Mouse (Mus musculus): Measurements from ENCODE around the gene Krt8. TPM values are rescaled to one million over a fixed set of nuclear protein-coding genes. Genes with fewer than 3 reads are reported as not detected.

Gene Krt8
- polyA plus RNA-seq, 1 experiment from 2014 or later = 35.6 TPM

- Histone ChIP-seq H3K9me3 (no peaks in the 10 kb centered on the region), H3K36me3 (replicated peaks) (no peaks in the 10 kb centered on the region), H3K27me3 (ENCODE audit: poor library complexity, severe bottlenecking) (peaks cover 12% of the 10 kb centered on the region; the same call in 1 of the 2 replicates), H3K27ac (peak overlapping the region; percentile 84), H3K4me1 (peaks cover 17% of the 10 kb centered on the region), H3K4me3 (peak overlapping the region; percentile 45)
- DNase-seq (ENCODE audit: extremely low spot score, low spot score) = no peak
- 82% methylated on average over 13 of the region's 13 CpGs for WGBS
Measured at GRCm38 (mm10) chr15:101983315-101983948, 20.9 kb downstream of the Krt8 start.

GRCm38 (mm10) chr15:101980849-101981248 lies 23.4 kb downstream of the Krt8 start:
- WGBS = 76% methylated on average over 6 of the region's 6 CpGs
- peak overlapping the region; percentile 37; the same call in 1 of the 2 replicates for H3K27ac ChIP-seq

GRCm38 (mm10) chr15:101977043-101977726 lies 27.1 kb downstream of the Krt8 start:
- peaks cover 51% of the 10 kb centered on the region for H3K27me3 ChIP-seq (ENCODE audit: poor library complexity, severe bottlenecking)
- WGBS = 4% methylated on average over 38 of the region's 39 CpGs

More at GRCm38 (mm10) chr15:101980849-101981248, 23.4 kb downstream of the Krt8 start:
- Histone ChIP-seq H3K27me3 (ENCODE audit: poor library complexity, severe bottlenecking) (peaks cover 24% of the 10 kb centered on the region), H3K4me3 (no peak overlapping the region), H3K4me1 (peaks cover 34% of the 10 kb centered on the region), H3K36me3 (replicated peaks) (no peaks in the 10 kb centered on the region), H3K9me3 (no peaks in the 10 kb centered on the region)
- no peak for DNase-seq (ENCODE audit: extremely low spot score, low spot score)

GRCm38 (mm10) chr15:101976641-101977040 lies 27.6 kb downstream of the Krt8 start:
- Histone ChIP-seq H3K27ac (peak overlapping the region; percentile 91), H3K4me3 (peak overlapping the region; percentile 61)
- DNase-seq (ENCODE audit: extremely low spot score, low spot score) = no peak

More at GRCm38 (mm10) chr15:101977043-101977726, 27.1 kb downstream of the Krt8 start:
- Histone ChIP-seq H3K9me3 (no peaks in the 10 kb centered on the region), H3K36me3 (replicated peaks) (no peaks in the 10 kb centered on the region), H3K4me1 (peaks cover 38% of the 10 kb centered on the region), H3K27ac (peak overlapping the region; percentile 91), H3K4me3 (peak overlapping the region; percentile 61)
- peak; percentile 71 for DNase-seq (ENCODE audit: extremely low spot score, low spot score)

GRCm38 (mm10) chr15:101976023-101976422 lies 28.3 kb downstream of the Krt8 start:
- WGBS = 63% methylated on average over 5 of the region's 5 CpGs
- H3K27me3 ChIP-seq (ENCODE audit: poor library complexity, severe bottlenecking) = peaks cover 56% of the 10 kb centered on the region

More at GRCm38 (mm10) chr15:101976641-101977040, 27.6 kb downstream of the Krt8 start:
- 65% methylated on average over 3 of the region's 3 CpGs for WGBS
- H3K36me3 ChIP-seq (replicated peaks) = no peaks in the 10 kb centered on the region
- H3K4me1 ChIP-seq = peaks cover 38% of the 10 kb centered on the region
- peaks cover 56% of the 10 kb centered on the region for H3K27me3 ChIP-seq (ENCODE audit: poor library complexity, severe bottlenecking)
- no peaks in the 10 kb centered on the region for H3K9me3 ChIP-seq

GRCm38 (mm10) chr15:101974083-101974845 lies 30.0 kb downstream of the Krt8 start:
- no peak for DNase-seq (ENCODE audit: extremely low spot score, low spot score)
- no peak overlapping the region for H3K27ac ChIP-seq
- 67% methylated on average over 16 of the region's 16 CpGs for WGBS
- no peaks in the 10 kb centered on the region for H3K36me3 ChIP-seq (replicated peaks)
- peaks cover 56% of the 10 kb centered on the region for H3K27me3 ChIP-seq (ENCODE audit: poor library complexity, severe bottlenecking)
- no peak overlapping the region for H3K4me3 ChIP-seq
- H3K9me3 ChIP-seq = no peaks in the 10 kb centered on the region
- peaks cover 38% of the 10 kb centered on the region for H3K4me1 ChIP-seq

More at GRCm38 (mm10) chr15:101976023-101976422, 28.3 kb downstream of the Krt8 start:
- no peak for DNase-seq (ENCODE audit: extremely low spot score, low spot score)
- Histone ChIP-seq H3K36me3 (replicated peaks) (no peaks in the 10 kb centered on the region), H3K4me3 (no peak overlapping the region), H3K4me1 (peaks cover 38% of the 10 kb centered on the region), H3K9me3 (no peaks in the 10 kb centered on the region), H3K27ac (0 out of 2 replicates have a peak overlapping the region, but pooled peaks have one; percentile 35)

- no peaks in the 10 kb centered on the region for H3K36me3 ChIP-seq (replicated peaks)
- H3K27me3 ChIP-seq (ENCODE audit: poor library complexity, severe bottlenecking) = peaks cover 52% of the 10 kb centered on the region
- peak; percentile 97 for DNase-seq (ENCODE audit: extremely low spot score, low spot score)
- no peaks in the 10 kb centered on the region for H3K9me3 ChIP-seq
- H3K4me1 ChIP-seq = peaks cover 38% of the 10 kb centered on the region
- H3K4me3 ChIP-seq = peak overlapping the region; percentile 24
- H3K27ac ChIP-seq = peak overlapping the region; percentile 35; the same call in 1 of the 2 replicates
- 13% methylated on average over 15 of the region's 15 CpGs for WGBS
Measured at GRCm38 (mm10) chr15:101973414-101974077, 30.7 kb downstream of the Krt8 start.

- Histone ChIP-seq H3K4me1 (peaks cover 16% of the 10 kb centered on the region), H3K4me3 (no peak overlapping the region), H3K27ac (no peak overlapping the region), H3K9me3 (no peaks in the 10 kb centered on the region), H3K36me3 (replicated peaks) (no peaks in the 10 kb centered on the region), H3K27me3 (ENCODE audit: poor library complexity, severe bottlenecking) (peaks cover 28% of the 10 kb centered on the region)
- DNase-seq (ENCODE audit: extremely low spot score, low spot score) = peak; percentile 69
- 11% methylated on average over 3 of the region's 6 CpGs for WGBS
Measured at GRCm38 (mm10) chr15:101970536-101970935, 33.7 kb downstream of the Krt8 start.

- no peak overlapping the region for H3K4me3 ChIP-seq
- H3K4me1 ChIP-seq = no peaks in the 10 kb centered on the region
- WGBS = 85% methylated on average over 8 of the region's 8 CpGs
- DNase-seq (ENCODE audit: extremely low spot score, low spot score) = no peak
- H3K27me3 ChIP-seq (ENCODE audit: poor library complexity, severe bottlenecking) = peaks cover 2% of the 10 kb centered on the region; the same call in 1 of the 2 replicates
- no peaks in the 10 kb centered on the region for H3K9me3 ChIP-seq
- no peaks in the 10 kb centered on the region for H3K36me3 ChIP-seq (replicated peaks)
- H3K27ac ChIP-seq = no peak overlapping the region
Measured at GRCm38 (mm10) chr15:101966808-101967207, 37.5 kb downstream of the Krt8 start.

GRCm38 (mm10) chr15:101958891-101959290 lies 45.4 kb downstream of the Krt8 start:
- H3K4me3 ChIP-seq = no peak overlapping the region
- H3K9me3 ChIP-seq = no peaks in the 10 kb centered on the region
- no peak overlapping the region for H3K27ac ChIP-seq
- no peak for DNase-seq (ENCODE audit: extremely low spot score, low spot score)
- no peaks in the 10 kb centered on the region for H3K36me3 ChIP-seq (replicated peaks)
- no peaks in the 10 kb centered on the region for H3K27me3 ChIP-seq (ENCODE audit: poor library complexity, severe bottlenecking)
- no peaks in the 10 kb centered on the region for H3K4me1 ChIP-seq
- 93% methylated on average over 3 of the region's 3 CpGs for WGBS

- 88% methylated on average over 9 of the region's 9 CpGs for WGBS
- no peaks in the 10 kb centered on the region for H3K27me3 ChIP-seq (ENCODE audit: poor library complexity, severe bottlenecking)
- no peak within 1 kb of the TSS for H3K4me3 ChIP-seq
Measured at GRCm38 (mm10) chr15:101954187-101954586, 50.1 kb downstream of the Krt8 start, which contains the start of gene Krt78. Gene Krt78, minus strand, starts transcription at chr15:101954287.

More at GRCm38 (mm10) chr15:101954187-101954586, 50.1 kb downstream of the Krt8 start, which contains the start of gene Krt78:
- Histone ChIP-seq H3K9me3 (no peaks in the 10 kb centered on the region), H3K4me1 (no peaks in the 10 kb centered on the region), H3K36me3 (replicated peaks) (no peaks in the 10 kb centered on the region), H3K27ac (0 out of 2 replicates have a peak within 1 kb of the TSS, but pooled peaks have one; percentile 3)
- DNase-seq (ENCODE audit: extremely low spot score, low spot score) = no peak

Data from forebrain, embryonic 10.5 days (tissue).